Mouse (Mus musculus) frontal cortex, postnatal 14 days (tissue): ENCODE data around the gene Med16.

ENCODE experiments used
- DNase-seq, 2 experiments: peaks; one replicate each; pipeline ENCODE4 v3.0.0; 2022; ENCODE audit warnings: low spot score in 2 of 2

Gene Med16

DNA sequence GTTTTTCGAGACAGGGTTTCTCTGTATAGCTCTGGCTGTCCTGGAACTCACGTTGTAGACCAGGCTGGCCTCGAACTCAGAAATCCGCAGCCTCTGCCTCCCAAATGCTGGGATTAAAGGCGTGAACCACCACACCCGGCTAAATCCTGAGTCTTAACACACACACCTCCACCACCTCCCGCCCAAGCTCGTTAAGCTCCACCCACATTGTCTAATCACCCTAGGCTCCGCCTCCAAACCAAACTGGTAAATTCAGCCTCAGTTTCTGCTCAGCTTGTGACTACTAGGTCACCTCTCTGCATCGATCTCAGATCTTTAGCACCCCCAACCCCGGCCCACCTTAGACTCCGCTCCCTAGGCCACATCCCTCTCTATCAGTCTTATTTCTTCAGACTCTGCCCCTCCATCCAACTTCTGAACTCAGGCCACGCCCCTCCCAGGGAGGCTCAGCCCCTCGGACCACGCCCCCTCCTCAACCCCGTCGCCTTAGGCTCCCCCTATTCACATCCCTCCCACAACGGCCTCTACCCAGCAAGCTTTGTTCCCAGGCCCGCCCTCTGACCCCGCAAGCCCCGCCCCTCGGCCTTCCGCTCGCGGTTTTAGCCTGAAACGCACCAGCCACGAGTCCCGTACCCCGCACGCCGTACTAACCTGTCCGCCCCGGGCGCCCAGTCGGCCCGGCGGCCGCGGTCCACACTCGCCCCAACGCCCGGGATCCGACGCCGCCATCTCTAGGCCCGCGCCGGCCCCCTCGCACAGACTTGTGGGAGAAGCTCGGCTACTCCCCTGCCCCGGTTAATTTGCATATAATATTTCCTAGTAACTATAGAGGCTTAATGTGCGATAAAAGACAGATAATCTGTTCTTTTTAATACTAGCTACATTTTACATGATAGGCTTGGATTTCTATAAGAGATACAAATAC lies at the start of gene Med16:
Gene Med16, minus strand, starts transcription at position 757 of the 925 bp plus-strand sequence.
- DNase-seq, result peak; percentile 92 to 93

DNA sequence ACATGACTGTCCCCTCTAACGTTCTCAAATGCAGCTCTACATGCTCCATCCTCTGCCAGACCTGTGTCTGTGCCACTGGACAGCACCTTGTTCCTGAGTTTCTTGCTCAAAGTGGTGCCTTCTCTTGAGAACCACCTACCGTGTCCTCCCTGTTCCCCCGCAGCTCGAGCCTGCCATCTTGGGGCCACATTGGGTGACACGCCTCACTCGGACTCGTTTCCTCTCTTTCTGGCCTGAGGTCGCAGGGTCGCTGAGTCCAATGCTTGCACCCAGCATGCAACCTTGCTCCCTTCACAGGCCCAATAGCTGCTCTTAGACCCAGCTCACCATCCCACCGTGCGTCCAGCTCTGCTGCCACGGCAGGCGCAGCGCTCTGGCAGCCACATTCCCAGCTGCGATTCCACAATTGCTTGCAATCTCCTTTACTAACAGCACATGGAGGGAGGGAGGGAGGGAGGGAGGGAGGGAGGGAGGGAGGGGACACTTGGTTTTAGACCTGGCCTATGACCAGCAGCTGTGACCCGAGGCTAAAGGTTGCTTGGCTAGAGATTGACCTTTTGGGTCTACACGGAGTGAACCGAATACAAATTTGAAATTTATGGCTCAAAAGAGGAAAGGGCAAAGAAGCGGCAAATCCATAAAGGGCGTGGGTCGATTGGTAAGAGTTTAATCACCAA lies 49.6 kb upstream of the Med16 start:
- peak; percentile 56 to 69 for DNase-seq

DNA sequence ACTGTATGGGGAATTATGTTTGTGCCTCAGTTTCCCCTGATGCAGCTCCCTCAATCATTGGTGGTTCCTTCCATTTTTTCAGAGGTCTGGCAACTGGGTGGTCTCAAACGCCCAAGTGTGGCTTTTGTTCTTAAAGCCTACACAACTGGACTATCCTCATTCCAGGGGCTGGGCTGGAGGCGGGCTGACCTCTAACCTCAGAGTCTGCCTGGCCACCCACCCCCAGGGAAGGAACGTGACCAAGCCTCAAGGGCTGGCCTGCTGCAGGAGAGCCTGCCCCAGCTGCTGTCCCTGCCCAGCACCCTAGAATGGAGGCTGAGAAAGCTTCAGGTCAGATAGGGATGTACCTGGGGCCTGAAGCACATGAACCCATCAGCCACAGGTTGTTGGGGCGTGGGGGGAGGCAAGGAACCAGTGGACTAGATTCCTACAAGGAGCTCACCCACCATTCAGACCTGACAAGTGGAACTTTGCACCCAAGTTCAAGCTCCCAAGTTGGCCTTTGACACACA lies 48.0 kb upstream of the Med16 start:
- DNase-seq, result no peak

DNA sequence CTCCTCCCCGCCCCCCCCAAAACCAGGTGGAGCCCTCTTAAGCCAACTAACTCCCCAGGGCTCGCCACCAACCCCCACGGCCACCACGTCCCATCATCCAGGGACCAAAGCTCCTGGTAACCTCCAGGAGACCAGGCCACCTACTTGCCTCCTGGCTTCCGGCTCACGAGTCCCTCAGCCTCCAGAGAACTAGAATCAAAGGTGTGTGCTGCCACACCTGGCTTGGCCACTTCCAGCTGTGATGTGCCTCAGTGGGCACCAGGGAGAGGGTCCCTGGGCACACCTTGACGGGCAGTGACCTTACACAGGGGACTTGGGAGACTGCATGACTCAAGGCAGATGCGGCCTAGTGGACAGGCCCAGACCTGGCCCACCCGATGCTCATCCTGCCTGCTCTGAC lies 47.0 kb upstream of the Med16 start:
- no peak for DNase-seq

DNA sequence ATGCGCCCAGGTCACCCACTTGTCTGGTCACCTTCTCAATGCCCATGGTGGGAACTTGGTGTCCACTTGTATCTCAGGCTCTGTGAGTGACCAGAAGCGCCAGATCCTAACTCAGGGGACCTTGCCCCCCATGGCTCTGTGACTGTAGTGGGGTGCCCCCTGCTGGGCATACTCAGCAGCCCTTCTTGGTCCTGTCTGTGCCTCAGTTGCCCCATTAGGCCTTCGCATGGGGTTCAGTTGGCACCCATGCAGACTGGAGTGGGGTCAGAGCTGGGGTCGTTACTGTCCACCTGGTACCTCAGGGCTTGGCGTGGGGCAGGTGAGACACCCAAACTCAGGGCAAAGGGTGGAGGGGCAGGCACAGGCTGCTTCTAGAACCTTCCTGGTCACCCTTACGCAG lies 45.2 kb upstream of the Med16 start:
- no peak for DNase-seq

DNA sequence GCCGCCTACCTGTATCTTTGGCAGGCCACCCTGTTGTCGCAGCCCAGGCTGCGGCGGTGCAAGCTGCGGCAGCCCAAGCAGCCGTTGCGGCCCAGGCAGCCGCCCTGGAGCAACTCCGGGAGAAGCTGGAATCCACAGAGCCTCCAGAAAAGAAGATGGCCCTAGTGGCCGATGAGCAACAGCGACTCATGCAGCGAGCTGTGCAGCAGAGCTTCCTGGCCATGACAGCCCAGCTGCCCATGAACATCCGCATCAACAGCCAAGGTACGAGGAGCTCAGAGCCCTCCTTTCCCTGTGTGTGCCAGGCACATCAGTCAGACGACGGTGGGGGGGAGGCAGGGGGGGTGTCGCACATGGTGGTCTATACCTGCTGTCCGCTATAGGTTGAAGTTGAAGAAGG lies 41.9 kb upstream of the Med16 start:
- DNase-seq, result no peak

DNA sequence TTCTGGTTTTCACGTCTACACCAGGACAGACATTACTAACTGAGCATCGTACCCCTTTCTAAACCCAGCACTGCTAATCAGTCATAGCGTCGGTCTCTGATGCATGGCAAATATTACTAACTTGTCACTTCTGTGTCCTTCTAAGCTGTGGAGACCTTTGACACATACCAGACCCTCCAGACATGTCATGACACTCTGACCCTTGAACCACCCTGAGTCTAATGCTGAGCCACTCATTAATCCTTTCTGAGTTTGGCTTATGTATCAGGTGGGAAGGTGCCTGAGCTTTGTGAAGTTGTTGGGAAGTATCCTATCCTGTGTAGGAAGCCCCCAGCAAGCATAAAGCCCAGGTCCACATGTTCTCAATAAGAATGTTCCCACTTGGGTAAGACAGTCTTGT lies 41.1 kb upstream of the Med16 start:
- DNase-seq, result no peak

DNA sequence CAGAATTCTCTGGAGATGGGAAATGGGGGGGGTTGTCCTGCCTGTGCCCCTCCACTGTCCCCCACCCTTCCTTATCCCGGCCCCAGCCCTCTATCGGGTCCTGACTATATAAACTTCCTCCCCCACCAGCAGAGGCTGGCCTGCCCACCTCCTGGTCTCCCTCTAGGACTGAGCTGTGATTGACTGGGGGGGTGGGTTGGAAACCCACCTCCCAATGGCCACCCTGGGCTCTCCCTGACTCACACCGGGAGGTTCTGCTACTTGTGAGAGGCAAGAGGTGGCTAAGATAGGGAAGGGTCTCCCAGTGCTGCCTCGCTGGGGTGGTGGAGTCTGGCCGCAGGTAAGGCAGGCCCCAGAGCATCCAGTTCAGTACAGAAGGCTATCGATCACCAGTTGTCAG lies 38.8 kb upstream of the Med16 start:
- DNase-seq, result no peak

DNA sequence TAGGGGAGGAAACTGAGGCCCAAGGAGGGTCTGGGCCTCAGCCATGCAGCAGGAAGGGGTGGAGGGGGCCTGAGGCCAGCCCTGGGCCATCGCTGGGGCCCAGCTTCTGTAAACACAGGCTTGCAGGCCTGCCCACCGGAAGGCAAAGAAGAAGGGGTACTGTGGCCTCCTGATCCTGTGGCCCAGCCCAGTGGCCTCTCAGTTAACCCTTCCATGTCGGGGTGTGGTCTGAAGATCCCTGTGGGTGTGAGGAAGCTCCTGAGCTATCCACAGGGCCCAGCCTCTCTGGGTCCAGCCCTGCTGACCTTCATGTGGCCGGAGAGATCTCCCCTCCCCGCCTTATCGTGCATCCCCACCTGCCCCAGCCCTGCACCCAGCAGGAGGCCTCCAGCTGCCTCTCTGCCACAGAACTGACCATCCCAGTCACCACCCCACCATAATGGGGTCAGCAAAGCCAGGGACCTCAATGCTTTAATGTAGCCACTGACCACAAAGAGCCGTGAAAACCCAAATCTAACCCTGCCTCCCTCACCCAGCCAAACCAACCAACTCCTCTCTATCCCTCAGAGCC lies 38.1 kb upstream of the Med16 start:
- DNase-seq, result no peak

DNA sequence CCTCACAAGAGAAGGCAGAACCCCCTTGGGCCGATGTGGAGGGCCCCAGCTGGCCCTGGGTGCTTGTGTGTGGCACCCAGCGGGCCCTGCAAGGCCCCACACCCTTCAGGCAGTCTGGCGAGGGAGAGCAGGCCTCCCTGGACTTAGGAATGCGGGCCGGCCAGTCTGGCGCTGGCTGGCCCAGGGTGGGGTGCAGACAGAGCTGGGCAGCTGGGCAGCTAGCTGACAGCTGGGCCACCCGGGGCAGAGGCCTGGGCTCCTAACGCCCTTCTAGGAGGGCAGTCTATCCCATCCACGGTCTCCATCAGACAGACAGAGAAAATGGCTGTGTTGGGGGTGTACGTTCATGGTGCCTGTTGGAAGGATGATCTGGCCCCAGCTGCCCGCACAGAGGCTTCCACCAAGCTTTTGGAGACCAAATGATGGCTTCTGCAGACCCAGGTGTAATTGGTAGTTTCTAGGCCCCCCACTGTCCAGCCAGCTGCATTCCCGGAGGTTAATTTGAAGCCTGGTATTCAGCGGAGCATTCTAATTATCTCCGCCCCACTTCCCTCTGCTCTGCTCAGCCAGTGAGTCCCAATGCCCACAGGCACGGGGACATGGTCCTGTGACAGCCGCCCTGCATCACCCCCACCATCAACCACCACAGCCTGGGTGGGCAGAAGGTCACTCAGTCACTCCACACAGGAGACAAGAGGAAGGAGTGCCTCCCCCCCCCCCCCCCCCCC lies 36.9 kb upstream of the Med16 start:
- DNase-seq, result no peak

DNA sequence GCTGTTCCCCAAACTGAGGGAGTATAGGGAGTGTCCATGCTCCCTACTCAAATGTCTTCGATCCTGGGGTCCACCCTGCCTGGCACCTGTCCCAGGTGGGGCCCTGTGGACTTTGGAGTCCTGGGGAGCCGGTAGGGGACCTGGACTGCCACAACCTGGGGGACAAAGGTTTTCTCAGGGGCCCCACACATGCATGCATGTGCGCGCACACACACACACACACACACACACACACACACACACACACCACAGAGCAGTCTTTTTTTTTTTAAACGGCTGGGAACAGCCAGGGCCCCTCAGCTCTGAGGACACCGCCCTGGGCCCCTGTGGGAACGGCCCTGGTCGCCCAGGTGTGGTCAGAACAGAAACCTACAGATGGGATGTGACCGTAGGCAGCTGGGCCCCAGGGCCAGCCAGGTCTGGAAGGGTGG lies 34.8 kb upstream of the Med16 start:
- DNase-seq, result no peak

DNA sequence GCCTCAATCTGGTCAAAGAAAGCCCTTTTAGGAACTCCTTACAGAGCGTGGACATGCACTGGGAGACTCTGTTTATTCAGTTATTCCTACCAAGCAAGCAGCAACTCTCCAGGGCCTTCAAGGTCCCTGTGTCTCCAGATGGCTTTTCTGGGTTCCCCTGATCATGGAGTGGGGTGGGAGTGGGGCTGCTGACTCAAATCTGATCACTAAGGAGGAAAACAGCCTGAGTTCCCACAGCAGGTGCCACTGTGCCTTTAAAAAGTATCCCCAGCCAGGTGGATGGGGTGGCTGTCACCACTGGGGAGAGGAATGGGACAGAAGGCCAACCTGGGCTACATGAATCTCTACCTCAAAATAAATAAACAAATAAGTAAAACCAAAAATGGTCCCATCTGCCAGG lies 34.3 kb upstream of the Med16 start:
- no peak for DNase-seq

DNA sequence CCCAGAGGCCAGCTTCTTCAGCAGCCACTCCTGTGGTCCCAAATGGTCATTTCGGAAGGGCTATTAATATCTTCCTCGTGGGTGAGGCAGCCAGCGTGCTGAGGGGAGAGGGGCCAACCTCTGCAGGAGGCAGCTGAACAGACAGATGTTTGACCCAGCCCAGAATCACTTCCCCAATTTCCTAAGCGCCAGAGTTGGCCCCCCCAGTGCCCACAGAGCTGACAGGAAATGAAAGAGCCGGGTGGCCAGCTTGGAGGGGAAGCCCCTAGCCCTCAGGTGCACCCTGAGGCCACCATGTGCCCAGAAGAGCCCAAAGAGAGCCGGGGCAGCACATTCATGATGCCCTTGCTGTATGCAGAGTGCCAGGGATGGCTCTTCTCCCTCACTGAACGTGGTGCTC lies 32.0 kb upstream of the Med16 start:
- no peak for DNase-seq

DNA sequence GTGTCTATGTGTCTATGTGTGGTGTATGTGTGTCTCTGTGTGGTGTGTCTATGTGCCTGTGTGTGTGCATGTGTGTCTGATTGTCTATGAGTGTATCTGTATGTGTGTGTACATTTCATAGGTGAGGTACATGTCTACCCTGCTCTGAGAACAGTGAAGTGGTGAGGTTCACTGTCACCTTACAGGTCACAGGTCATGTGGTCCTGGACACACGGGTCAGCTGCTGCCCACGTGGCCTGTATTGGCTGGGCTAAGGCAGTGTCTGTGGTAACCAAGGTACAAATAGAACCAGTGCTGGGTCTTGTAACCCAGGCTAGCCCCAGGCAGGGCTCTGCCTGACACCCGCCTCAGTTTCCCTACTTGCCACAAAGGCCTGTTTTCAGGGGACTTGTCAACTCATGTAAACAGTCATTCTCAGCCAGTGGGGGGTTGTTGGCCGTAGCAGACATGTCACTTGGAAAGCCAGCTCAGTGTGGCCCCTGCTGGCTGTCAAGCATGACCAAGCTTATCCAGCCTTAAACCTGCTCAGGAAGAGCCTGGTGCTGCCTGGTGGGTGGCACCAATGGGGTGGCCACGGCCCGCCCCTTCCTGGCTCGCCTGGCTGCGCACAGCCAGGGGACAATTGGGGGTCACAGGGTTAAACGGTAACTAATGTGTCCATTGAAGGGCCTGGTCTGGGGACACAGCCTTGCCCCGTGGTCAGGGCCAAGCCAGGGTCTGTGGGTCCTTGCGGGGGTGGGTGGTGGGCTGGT lies 29.2 kb upstream of the Med16 start:
- no peak for DNase-seq

DNA sequence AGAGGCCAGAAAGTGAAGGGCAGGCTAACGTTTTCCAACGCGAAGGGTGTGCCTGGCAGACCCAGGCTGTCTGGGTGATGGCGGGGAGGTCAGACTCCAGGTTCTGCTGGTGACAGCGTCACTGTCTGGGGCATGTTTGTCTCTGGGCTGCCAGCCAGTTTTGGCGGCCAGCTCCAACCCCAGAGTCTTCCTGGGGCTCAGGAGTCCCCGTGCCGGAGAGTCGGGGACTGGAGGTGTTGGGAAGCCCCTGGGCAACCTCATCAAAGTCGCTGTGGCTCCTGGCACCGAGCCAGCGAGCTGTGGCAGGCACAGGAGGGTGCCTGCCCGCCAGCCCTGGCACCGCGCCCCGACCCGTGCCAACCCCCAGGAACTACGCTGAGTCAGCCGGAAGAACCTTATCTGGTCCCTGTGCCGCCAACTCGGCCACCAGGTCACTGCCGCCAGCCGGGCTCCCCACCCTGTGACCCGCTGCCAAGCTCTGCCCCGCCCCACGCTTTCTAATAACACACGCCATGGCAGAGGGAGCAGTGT lies 28.3 kb upstream of the Med16 start:
- DNase-seq, result no peak

DNA sequence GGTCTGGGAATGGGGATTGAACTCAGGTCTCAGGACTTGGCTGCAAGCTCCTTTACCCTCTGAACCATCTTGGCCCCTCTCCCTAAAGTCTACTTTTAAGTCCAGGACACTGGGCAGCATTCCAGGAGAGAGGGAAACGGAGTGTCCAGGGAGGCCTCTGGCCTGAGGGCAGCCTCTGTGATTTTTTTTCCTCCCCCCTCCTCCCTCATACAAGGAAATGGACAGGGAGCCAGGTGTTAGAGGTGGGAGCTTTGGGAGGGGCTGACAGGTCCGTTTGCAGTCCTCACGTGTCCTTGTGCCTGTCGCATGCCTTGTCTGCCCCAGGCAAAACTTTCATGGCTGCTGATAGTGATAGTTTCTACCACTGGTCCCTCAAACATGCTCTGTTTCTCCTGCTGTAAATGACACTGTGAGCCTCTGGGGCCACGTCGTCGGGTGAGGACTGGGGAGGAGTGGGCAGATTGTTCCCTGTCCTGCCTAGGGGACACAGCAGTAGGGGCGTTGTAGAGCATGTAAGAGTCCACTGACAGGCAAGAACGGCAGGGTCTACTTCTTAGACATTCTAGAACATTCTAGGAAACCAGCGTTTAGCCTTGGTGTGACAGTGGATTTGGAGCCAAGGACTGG lies 27.7 kb upstream of the Med16 start:
- DNase-seq, result no peak

DNA sequence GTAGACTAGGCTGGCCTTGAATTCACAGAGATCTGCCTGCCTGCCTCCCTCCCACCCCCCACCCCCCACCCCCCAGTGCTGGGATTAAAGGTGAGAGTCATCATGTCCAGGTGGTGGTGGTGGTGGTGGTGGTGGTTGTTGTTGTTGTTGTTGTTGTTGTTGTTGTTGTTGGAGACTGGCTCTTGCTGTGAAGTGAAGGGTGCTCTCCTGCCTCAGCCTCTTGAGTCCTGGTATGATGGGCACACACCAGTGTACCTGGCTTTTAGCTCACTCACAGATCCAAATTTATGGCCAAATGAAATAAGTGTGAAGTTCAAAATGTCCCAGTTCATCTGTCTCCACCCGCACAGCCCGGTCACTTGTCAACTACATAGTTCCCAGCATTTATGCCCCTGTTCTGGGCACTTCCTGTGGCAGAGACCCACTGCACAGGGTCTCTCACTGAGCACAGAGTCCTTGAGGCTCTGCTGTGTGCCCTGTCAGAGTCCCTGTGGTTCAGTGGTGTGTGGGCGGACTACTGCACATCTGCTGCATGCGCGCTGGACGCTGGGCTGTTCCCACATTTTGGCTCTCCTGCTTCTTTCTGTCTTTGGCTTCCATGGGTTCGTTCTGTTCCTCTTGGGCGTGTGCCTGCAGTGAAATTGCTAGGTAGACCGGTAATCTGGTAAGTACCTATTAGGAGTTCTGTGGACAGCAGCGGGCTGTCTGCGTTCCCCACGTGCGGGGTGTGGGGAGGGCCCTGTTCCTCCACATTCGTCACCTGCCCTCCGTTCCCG lies 26.3 kb upstream of the Med16 start:
- no peak for DNase-seq

DNA sequence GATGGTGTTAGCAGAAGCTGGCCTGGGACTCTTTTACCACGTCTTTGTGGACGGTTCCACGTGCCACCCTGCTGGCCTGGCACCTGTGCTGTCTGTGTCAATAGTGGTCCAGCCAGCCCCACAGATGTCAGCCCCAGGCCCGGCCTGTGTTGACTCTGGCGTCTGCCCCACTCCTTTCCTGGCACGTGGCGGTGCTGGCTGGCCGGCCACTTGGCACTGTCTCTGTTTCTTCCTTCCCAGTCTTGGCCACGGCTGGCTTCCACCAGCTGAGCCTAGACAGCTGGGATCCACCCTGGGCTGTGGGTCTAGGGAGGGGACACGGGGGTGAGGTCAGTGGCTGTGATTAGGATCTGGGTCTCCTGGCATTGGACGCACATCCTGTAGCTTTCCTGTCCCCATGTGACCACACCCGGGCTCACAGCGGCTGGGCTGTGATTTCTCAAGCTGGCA lies 25.6 kb upstream of the Med16 start:
- DNase-seq, result peak; percentile 60 to 79

DNA sequence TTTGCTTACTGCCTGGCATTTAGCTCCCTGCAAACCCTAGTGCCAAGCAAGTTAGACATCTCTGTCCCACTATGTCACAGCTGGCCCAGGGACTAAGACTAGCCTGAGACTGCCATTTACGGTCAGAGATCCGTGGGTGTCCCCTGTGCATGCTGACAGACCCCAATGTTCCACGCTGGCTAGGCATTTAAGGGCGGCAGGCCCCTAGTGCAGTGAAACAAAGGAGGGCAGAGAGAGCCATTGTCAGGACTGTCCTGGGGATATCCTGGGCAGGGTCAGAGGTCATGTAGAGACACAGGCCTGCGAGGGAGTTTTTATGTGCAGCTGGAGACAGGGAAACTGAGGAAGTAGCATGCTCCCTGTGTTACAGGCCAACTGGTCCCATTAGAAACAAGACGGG lies 25.1 kb upstream of the Med16 start:
- DNase-seq, result no peak
